Mouse (Mus musculus): ENCODE measurements around the gene Zic1. TPM values are rescaled to one million over a fixed set of nuclear protein-coding genes. Genes with fewer than 3 reads are reported as not detected.
A peak's percentile ranks its signal among the peaks of the same experiment; 100 is the strongest.

The Zic1 gene
- polyA plus RNA-seq, 1 experiment from 2014 or later: 17.9 TPM

GRCm38 (mm10) chr9:91374665-91375064, 9.1 kb upstream of the Zic1 start:
- no peak overlapping the region for H3K4me3 ChIP-seq (ENCODE audit: low read depth, low read length)
- H3K27me3 ChIP-seq (ENCODE audit: control insufficient read depth, insufficient read depth, low read length): peaks cover 84% of the 10 kb centered on the region
- H3K36me3 ChIP-seq (ENCODE audit: control insufficient read depth, insufficient read depth, low read length): no peaks in the 10 kb centered on the region
- ATAC-seq (ENCODE audit: insufficient read depth, low FRiP score, low TSS enrichment): no peak
- no peaks in the 10 kb centered on the region for H3K9me3 ChIP-seq (ENCODE audit: control insufficient read depth, low read length)
- H3K4me1 ChIP-seq (ENCODE audit: control insufficient read depth, insufficient read depth, low read length): peaks cover 3% of the 10 kb centered on the region; the same call in 1 of the 2 replicates
- H3K4me2 ChIP-seq (ENCODE audit: low read depth): no peak overlapping the region
- no peak overlapping the region for H3K9ac ChIP-seq (ENCODE audit: low read length)
- DNase-seq (ENCODE audit: low spot score): peak; percentile 9
- no peak overlapping the region for H3K27ac ChIP-seq (ENCODE audit: low read depth, low read length)
- 6% methylated on average over 4 of the region's 4 CpGs for WGBS

- H3K4me2 ChIP-seq (ENCODE audit: low read depth): no peak overlapping the region
- no peak overlapping the region for H3K27ac ChIP-seq (ENCODE audit: low read depth, low read length)
- DNase-seq (ENCODE audit: low spot score): no peak
- H3K4me1 ChIP-seq (ENCODE audit: control insufficient read depth, insufficient read depth, low read length): peaks cover 3% of the 10 kb centered on the region; the same call in 1 of the 2 replicates
- H3K9ac ChIP-seq (ENCODE audit: low read length): no peak overlapping the region
- no peaks in the 10 kb centered on the region for H3K9me3 ChIP-seq (ENCODE audit: control insufficient read depth, low read length)
- WGBS: 41% methylated on average over 3 of the region's 3 CpGs
- no peak overlapping the region for H3K4me3 ChIP-seq (ENCODE audit: low read depth, low read length)
- peaks cover 84% of the 10 kb centered on the region for H3K27me3 ChIP-seq (ENCODE audit: control insufficient read depth, insufficient read depth, low read length)
- ATAC-seq (ENCODE audit: insufficient read depth, low FRiP score, low TSS enrichment): no peak
- H3K36me3 ChIP-seq (ENCODE audit: control insufficient read depth, insufficient read depth, low read length): no peaks in the 10 kb centered on the region
Measured at GRCm38 (mm10) chr9:91373811-91374575, 8.4 kb upstream of the Zic1 start.

- no peaks in the 10 kb centered on the region for H3K36me3 ChIP-seq (ENCODE audit: control insufficient read depth, insufficient read depth, low read length)
- ATAC-seq (ENCODE audit: insufficient read depth, low FRiP score, low TSS enrichment) (no peak), DNase-seq (ENCODE audit: low spot score) (peak; percentile 18)
- H3K4me2 ChIP-seq (ENCODE audit: low read depth): peak overlapping the region; percentile 49
- H3K27me3 ChIP-seq (ENCODE audit: control insufficient read depth, insufficient read depth, low read length): peaks cover 76% of the 10 kb centered on the region
- H3K27ac ChIP-seq (ENCODE audit: low read depth, low read length): 0 out of 2 replicates have a peak overlapping the region, but pooled peaks have one; percentile 99
- H3K9ac ChIP-seq (ENCODE audit: low read length): peak overlapping the region; percentile 27; the same call in 1 of the 2 replicates
- WGBS: 9% methylated on average over 4 of the region's 4 CpGs
- H3K9me3 ChIP-seq (ENCODE audit: control insufficient read depth, low read length): no peaks in the 10 kb centered on the region
- H3K4me1 ChIP-seq (ENCODE audit: control insufficient read depth, insufficient read depth, low read length): no peaks in the 10 kb centered on the region; the same call in 1 of the 2 replicates
- H3K4me3 ChIP-seq (ENCODE audit: low read depth, low read length): peak overlapping the region; percentile 38; the same call in 1 of the 2 replicates
Measured at GRCm38 (mm10) chr9:91371608-91372007, 6.0 kb upstream of the Zic1 start.

- Histone ChIP-seq H3K27ac (ENCODE audit: low read depth, low read length) (peak overlapping the region; percentile 99), H3K4me3 (ENCODE audit: low read depth, low read length) (peak overlapping the region; percentile 38; the same call in 1 of the 2 replicates), H3K9ac (ENCODE audit: low read length) (peak overlapping the region; percentile 71), H3K27me3 (ENCODE audit: control insufficient read depth, insufficient read depth, low read length) (peaks cover 74% of the 10 kb centered on the region), H3K9me3 (ENCODE audit: control insufficient read depth, low read length) (no peaks in the 10 kb centered on the region), H3K4me2 (ENCODE audit: low read depth) (peak overlapping the region; percentile 49), H3K4me1 (ENCODE audit: control insufficient read depth, insufficient read depth, low read length) (no peaks in the 10 kb centered on the region; the same call in 1 of the 2 replicates), H3K36me3 (ENCODE audit: control insufficient read depth, insufficient read depth, low read length) (no peaks in the 10 kb centered on the region)
- no peak for DNase-seq (ENCODE audit: low spot score)
- ATAC-seq (ENCODE audit: insufficient read depth, low FRiP score, low TSS enrichment): no peak
Measured at GRCm38 (mm10) chr9:91371011-91371410, 5.4 kb upstream of the Zic1 start.

- H3K36me3 ChIP-seq (ENCODE audit: control insufficient read depth, insufficient read depth, low read length): no peaks in the 10 kb centered on the region
- H3K27me3 ChIP-seq (ENCODE audit: control insufficient read depth, insufficient read depth, low read length): peaks cover 73% of the 10 kb centered on the region
- H3K4me3 ChIP-seq (ENCODE audit: low read depth, low read length): peak overlapping the region; percentile 38
- no peaks in the 10 kb centered on the region for H3K9me3 ChIP-seq (ENCODE audit: control insufficient read depth, low read length)
- ATAC-seq (ENCODE audit: insufficient read depth, low FRiP score, low TSS enrichment): no peak
- peak overlapping the region; percentile 99 for H3K27ac ChIP-seq (ENCODE audit: low read depth, low read length)
- WGBS: 10% methylated on average over 6 of the region's 6 CpGs
- no peaks in the 10 kb centered on the region; the same call in 1 of the 2 replicates for H3K4me1 ChIP-seq (ENCODE audit: control insufficient read depth, insufficient read depth, low read length)
- peak overlapping the region; percentile 49 for H3K4me2 ChIP-seq (ENCODE audit: low read depth)
- peak overlapping the region; percentile 71 for H3K9ac ChIP-seq (ENCODE audit: low read length)
- peak; percentile 28 for DNase-seq (ENCODE audit: low spot score)
Measured at GRCm38 (mm10) chr9:91370191-91370708, 4.6 kb upstream of the Zic1 start.

GRCm38 (mm10) chr9:91369293-91369991, 3.8 kb upstream of the Zic1 start:
- 2% methylated on average over 26 of the region's 26 CpGs for whole genome bisulfite sequencing
- peak overlapping the region; percentile 38 for H3K4me3 ChIP-seq (ENCODE audit: low read depth, low read length)
- H3K9me3 ChIP-seq (ENCODE audit: control insufficient read depth, low read length): no peaks in the 10 kb centered on the region
- ATAC-seq (ENCODE audit: insufficient read depth, low FRiP score, low TSS enrichment): no peak
- peaks cover 73% of the 10 kb centered on the region for H3K27me3 ChIP-seq (ENCODE audit: control insufficient read depth, insufficient read depth, low read length)
- H3K4me1 ChIP-seq (ENCODE audit: control insufficient read depth, insufficient read depth, low read length): no peaks in the 10 kb centered on the region; the same call in 1 of the 2 replicates
- no peaks in the 10 kb centered on the region for H3K36me3 ChIP-seq (ENCODE audit: control insufficient read depth, insufficient read depth, low read length)
- peak overlapping the region; percentile 49 for H3K4me2 ChIP-seq (ENCODE audit: low read depth)
- peak; percentile 49 for DNase-seq (ENCODE audit: low spot score)
- peak overlapping the region; percentile 71 for H3K9ac ChIP-seq (ENCODE audit: low read length)
- H3K27ac ChIP-seq (ENCODE audit: low read depth, low read length): peak overlapping the region; percentile 99

- H3K9ac ChIP-seq (ENCODE audit: low read length): peak overlapping the region; percentile 71
- WGBS: 2% methylated on average over 13 of the region's 13 CpGs
Measured at GRCm38 (mm10) chr9:91368946-91369292, 3.3 kb upstream of the Zic1 start.

GRCm38 (mm10) chr9:91368150-91368549, 2.5 kb upstream of the Zic1 start:
- peak overlapping the region; percentile 99 for H3K27ac ChIP-seq (ENCODE audit: low read depth, low read length)
- H3K9me3 ChIP-seq (ENCODE audit: control insufficient read depth, low read length): no peaks in the 10 kb centered on the region
- peak overlapping the region; percentile 49 for H3K4me2 ChIP-seq (ENCODE audit: low read depth)
- peaks cover 77% of the 10 kb centered on the region for H3K27me3 ChIP-seq (ENCODE audit: control insufficient read depth, insufficient read depth, low read length)
- H3K9ac ChIP-seq (ENCODE audit: low read length): peak overlapping the region; percentile 51
- no peak for ATAC-seq (ENCODE audit: insufficient read depth, low FRiP score, low TSS enrichment)
- WGBS: 4% methylated on average over 3 of the region's 3 CpGs
- no peaks in the 10 kb centered on the region for H3K36me3 ChIP-seq (ENCODE audit: control insufficient read depth, insufficient read depth, low read length)
- H3K4me3 ChIP-seq (ENCODE audit: low read depth, low read length): peak overlapping the region; percentile 12; the same call in 1 of the 2 replicates
- H3K4me1 ChIP-seq (ENCODE audit: control insufficient read depth, insufficient read depth, low read length): no peaks in the 10 kb centered on the region; the same call in 1 of the 2 replicates
- peak; percentile 33 for DNase-seq (ENCODE audit: low spot score)

More at GRCm38 (mm10) chr9:91368946-91369292, 3.3 kb upstream of the Zic1 start:
- no peak for DNase-seq (ENCODE audit: low spot score)
- Histone ChIP-seq H3K4me1 (ENCODE audit: control insufficient read depth, insufficient read depth, low read length) (no peaks in the 10 kb centered on the region; the same call in 1 of the 2 replicates), H3K27ac (ENCODE audit: low read depth, low read length) (peak overlapping the region; percentile 99), H3K27me3 (ENCODE audit: control insufficient read depth, insufficient read depth, low read length) (peaks cover 74% of the 10 kb centered on the region), H3K9me3 (ENCODE audit: control insufficient read depth, low read length) (no peaks in the 10 kb centered on the region), H3K4me3 (ENCODE audit: low read depth, low read length) (peak overlapping the region; percentile 38), H3K36me3 (ENCODE audit: control insufficient read depth, insufficient read depth, low read length) (no peaks in the 10 kb centered on the region), H3K4me2 (ENCODE audit: low read depth) (peak overlapping the region; percentile 49)
- no peak for ATAC-seq (ENCODE audit: insufficient read depth, low FRiP score, low TSS enrichment)
